Mouse (Mus musculus): Measurements from ENCODE around the gene Il31. TPM values are rescaled to one million over a fixed set of nuclear protein-coding genes. Genes with fewer than 3 reads are reported as not detected.

Gene Il31
- polyA plus RNA-seq, 1 experiment from 2014 or later = not detected

DNA sequence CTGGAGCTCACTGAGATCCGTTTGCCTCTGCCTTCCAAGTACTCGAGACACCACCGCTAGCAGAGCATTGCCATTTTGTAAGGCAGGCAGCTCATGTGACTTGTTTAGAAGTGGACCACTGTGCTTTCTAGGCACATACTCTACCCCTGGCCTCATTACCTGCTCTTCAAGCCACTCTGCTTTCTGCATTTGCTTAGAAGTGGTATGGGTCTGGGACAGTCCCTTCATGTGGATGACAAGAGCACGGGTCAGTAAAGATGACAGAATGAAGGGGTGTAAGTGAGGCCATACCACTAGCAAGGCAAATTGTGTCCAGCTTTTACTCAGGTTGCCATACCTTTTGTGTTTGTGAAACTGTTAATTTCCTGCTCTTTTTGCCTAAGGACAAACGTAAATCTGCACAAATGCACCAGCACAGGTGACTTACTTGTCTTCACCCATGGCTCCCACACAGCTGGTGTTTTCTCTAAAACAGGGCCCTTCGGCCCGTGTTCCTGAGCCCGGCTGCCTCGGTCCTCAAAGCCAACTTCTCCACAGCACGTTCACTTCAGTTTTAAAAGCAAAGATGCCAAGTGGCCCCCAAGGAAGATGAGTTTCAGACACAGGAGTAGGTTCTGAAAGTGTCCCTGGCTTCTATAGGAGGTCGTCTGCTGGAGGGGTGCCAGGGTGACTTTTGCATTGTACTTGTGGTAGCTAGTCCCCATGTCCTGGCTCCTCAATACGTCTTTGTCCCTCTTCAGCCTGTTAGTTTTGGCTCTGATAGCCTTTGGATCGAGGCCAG lies 57.6 kb downstream of the Il31 start:
- ATAC-seq (ENCODE audit: low FRiP score) = no peak
- 0 out of 2 replicates have a peak, but pooled peaks cover 2% of the 10 kb centered on the region for H3K36me3 ChIP-seq
- peaks cover 15% of the 10 kb centered on the region for H3K4me1 ChIP-seq
- no peaks in the 10 kb centered on the region for H3K27me3 ChIP-seq
- H3K9me3 ChIP-seq (replicated peaks) = peaks cover 3% of the 10 kb centered on the region; the same call in 1 of the 2 replicates
- 76% methylated on average over 13 of the region's 13 CpGs for WGBS
- H3K9ac ChIP-seq = no peak overlapping the region
- H3K4me3 ChIP-seq = no peak overlapping the region
- H3K4me2 ChIP-seq (replicated peaks) = no peak overlapping the region
- H3K27ac ChIP-seq = peak overlapping the region; percentile 57; the same call in 1 of the 2 replicates

Small RNA genes within 50 kb of the gene (microRNA-seq; reads per million reads assigned to microRNA genes)
- gene Mir7647 = 2.7 reads per million, percentile 2 among the genes with 10 or more reads in this experiment

Other genes starting within 250 kb of the Il31 start
- gene Wdr66, start 237.4 kb downstream of the Il31 start, polyA plus RNA-seq (2016; fragmentation: Nextera tagmentation; extraction: Ambion mirVana) = 3.7 and 6.0 TPM in 2 replicates
- gene Bcl7a, start 145.7 kb downstream of the Il31 start, polyA plus RNA-seq (2016; fragmentation: Nextera tagmentation; extraction: Ambion mirVana) = 56.6 and 59.9 TPM in 2 replicates
- 20.7 and 21.6 TPM in 2 replicates for gene Mlxip, start 94.7 kb downstream of the Il31 start, polyA plus RNA-seq (2016; fragmentation: Nextera tagmentation; extraction: Ambion mirVana)
- gene Lrrc43, start 184 bp downstream of the Il31 start, polyA plus RNA-seq (2016; fragmentation: Nextera tagmentation; extraction: Ambion mirVana) = 0.34 and 0.36 TPM in 2 replicates
- gene B3gnt4, start 21.0 kb upstream of the Il31 start, polyA plus RNA-seq (2016; fragmentation: Nextera tagmentation; extraction: Ambion mirVana) = 1.4 and 1.5 TPM in 2 replicates
- gene Diablo, start 34.7 kb upstream of the Il31 start, polyA plus RNA-seq (2016; fragmentation: Nextera tagmentation; extraction: Ambion mirVana) = 112 and 124 TPM in 2 replicates
- 1.6 and 2.4 TPM in 2 replicates for gene Gm49027, start 36.0 kb upstream of the Il31 start, polyA plus RNA-seq (2016; fragmentation: Nextera tagmentation; extraction: Ambion mirVana)
- gene Vps33a, start 83.5 kb upstream of the Il31 start, polyA plus RNA-seq (2016; fragmentation: Nextera tagmentation; extraction: Ambion mirVana) = 41.4 and 43.7 TPM in 2 replicates
- gene Clip1, start 195.1 kb upstream of the Il31 start, polyA plus RNA-seq (2016; fragmentation: Nextera tagmentation; extraction: Ambion mirVana) = 71.4 and 74.6 TPM in 2 replicates
- gene Zcchc8, start 231.6 kb upstream of the Il31 start, polyA plus RNA-seq (2016; fragmentation: Nextera tagmentation; extraction: Ambion mirVana) = 80.2 and 90.5 TPM in 2 replicates

Measured in hindbrain, embryonic 12.5 days (tissue).